ENCODE assay signal across 18 mouse cellular contexts in the genomic region with DNA sequence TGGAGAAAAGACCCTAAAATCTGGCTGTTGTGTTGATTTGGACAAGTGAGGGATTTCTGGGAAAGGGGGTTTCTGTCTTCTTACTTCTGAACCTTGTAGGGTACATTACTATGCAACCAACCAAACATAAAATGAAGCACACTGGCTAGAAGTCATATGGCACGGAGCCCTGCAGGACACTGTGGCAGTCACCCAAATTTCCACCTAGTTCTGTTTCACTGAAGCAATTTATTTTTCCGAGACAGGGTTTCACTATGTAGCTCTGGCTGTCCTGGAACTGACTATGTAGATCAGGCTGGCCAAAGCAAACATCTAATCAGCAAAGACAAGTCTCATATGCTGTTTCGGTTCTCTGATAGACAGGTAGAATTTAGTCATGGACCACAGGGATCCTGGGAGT. TPM values are rescaled to one million over a fixed set of nuclear protein-coding genes. Genes with fewer than 3 reads are reported as not detected.
DNase-seq lines count a peak whose midpoint lies in the region; ATAC-seq and TF ChIP-seq lines count a peak whose summit lies in the region.
"Had no signal": no experiment of that assay in that cellular context is flagged by ENCODE, and none has a peak within 500 bp of the region (broad histone marks: within the 10 kb centered on the region; RNA-seq: fewer than 3 reads in every experiment).

No protein-coding gene starts in this region.

- H3K27me3 ChIP-seq in kidney, adult 2 months (replicated peaks; ENCODE audit: control insufficient read depth, insufficient read depth, low read length) = no peaks in the 10 kb centered on the region
- no peaks in the 10 kb centered on the region for H3K27me3 ChIP-seq in kidney, embryonic 15.5 days

- no peak for TF ChIP-seq CTCF in kidney, adult 2 months (conservative IDR thresholded peaks at IDR 0.05; ENCODE audit: insufficient read depth, insufficient read length, low read depth, low read length)

- peak overlapping the region; percentile 12; the same call in 1 of the 2 replicates for H3K27ac ChIP-seq in kidney, adult 2 months (ENCODE audit: insufficient read depth, low read depth, low read length)
- H3K27ac ChIP-seq in kidney, embryonic 15.5 days = no peak overlapping the region
- H3K27ac ChIP-seq: hindbrain, embryonic 14.5 days; stomach, postnatal 0 days had no signal

- WGBS in kidney, adult 2 months = 54% methylated on average over 3 of the region's 3 CpGs
- 91% methylated on average over 3 of the region's 3 CpGs for WGBS in kidney, embryonic 15.5 days

- DNase-seq in cerebellum, adult 11-12 months = peak; percentile 48
- peak; percentile 82 for DNase-seq in kidney, adult 2 months
- peak; percentile 54 for DNase-seq in cerebellum, adult 9-11 months
- peak; percentile 53 to 57 for DNase-seq in heart, postnatal 36 days
- DNase-seq in natural killer cell, adult 2 months (ENCODE audit: low spot score in 2 of 2) = no peak
- no peak for DNase-seq in layer of hippocampus, adult 11-12 months (ENCODE audit: low spot score)
- DNase-seq: adrenal gland, postnatal 25 days; left cerebral cortex, postnatal 4 days; lung, embryonic 14.5 days had no signal

- H3K4me1 ChIP-seq in kidney, adult 2 months (ENCODE audit: control insufficient read depth, insufficient read depth, low read length) = no peaks in the 10 kb centered on the region
- H3K4me1 ChIP-seq in kidney, embryonic 15.5 days = peaks cover 4% of the 10 kb centered on the region; the same call in 1 of the 2 replicates

- H3K9ac ChIP-seq in kidney, embryonic 15.5 days = no peak overlapping the region
- H3K9ac ChIP-seq: hindbrain, embryonic 14.5 days; lung, embryonic 14.5 days had no signal

- no peak overlapping the region for H3K4me3 ChIP-seq in kidney, adult 2 months (ENCODE audit: insufficient read depth, low read depth, low read length)
- no peak overlapping the region for H3K4me3 ChIP-seq in kidney, embryonic 15.5 days (replicated peaks)
- H3K4me3 ChIP-seq: erythroblast, embryonic 14.5 days had no signal

- no peaks in the 10 kb centered on the region for H3K9me3 ChIP-seq in kidney, embryonic 15.5 days (replicated peaks)

- no peak for TF ChIP-seq POLR2A in kidney, adult 2 months (IDR thresholded peaks at IDR 0.05; ENCODE audit: low read depth, low read length)

- no peak for ATAC-seq in cerebellum, adult (ENCODE audit: insufficient number of reproducible peaks, low FRiP score, low TSS enrichment)
- ATAC-seq in kidney, embryonic 15.5 days (replicated peaks; ENCODE audit: low FRiP score) = no peak

- no peaks in the 10 kb centered on the region for H3K36me3 ChIP-seq in kidney, adult 2 months (ENCODE audit: control insufficient read depth, insufficient read depth, low read length)
- no peaks in the 10 kb centered on the region for H3K36me3 ChIP-seq in kidney, embryonic 15.5 days

- no peak overlapping the region for H3K4me2 ChIP-seq in kidney, embryonic 15.5 days
- H3K4me2 ChIP-seq: hindbrain, embryonic 14.5 days; lung, embryonic 14.5 days had no signal

- intact Hi-C loops in heart, postnatal 36 days (cut with DNase I) = no loop called here

RNA-seq across cellular contexts. Expression of a gene that starts 14.6 kb away (rescaled TPM):
- polyA plus RNA-seq in kidney, adult 2 months (2012; rRNA removed) = 18.3 and 23.6 TPM in 2 replicates
- 9.6 and 13.7 TPM in 2 replicates for polyA plus RNA-seq in kidney, embryonic 15.5 days (2015; fragmentation: Nextera tagmentation; extraction: Ambion mirVana)
- 10 to 100 TPM in 1 of 2 experiments, 1 to 10 TPM in 1; 9.2 to 10.5 TPM for total RNA-seq in heart, postnatal 36 days (2021)

RNA-seq across cellular contexts. Expression of a gene that starts 14.8 kb away (rescaled TPM):
- 25.4 and 27.4 TPM in 2 replicates for polyA plus RNA-seq in kidney, adult 2 months (2012; rRNA removed)
- polyA plus RNA-seq in kidney, embryonic 15.5 days (2015; fragmentation: Nextera tagmentation; extraction: Ambion mirVana) = 31.7 and 32.0 TPM in 2 replicates
- total RNA-seq in heart, postnatal 36 days (2021) = 10 to 100 TPM; 14.7 to 19.1 TPM

RNA-seq across cellular contexts. Expression of a gene that starts 29.6 kb away (rescaled TPM):
- polyA plus RNA-seq in kidney, adult 2 months (2012; rRNA removed) = not detected in 2 replicates
- 0.09 TPM in 1 of 2 replicates, not detected in the other for polyA plus RNA-seq in kidney, embryonic 15.5 days (2015; fragmentation: Nextera tagmentation; extraction: Ambion mirVana)
- under 1 TPM; 0.44 to 0.54 TPM for total RNA-seq in heart, postnatal 36 days (2021)
- total RNA-seq: adrenal gland, postnatal 25 days; left cerebral cortex, postnatal 4 days; megakaryocyte-erythroid progenitor cell, adult 5-6 weeks had no signal
- polyA plus RNA-seq: C2C12; lung, embryonic 14.5 days; stomach, postnatal 0 days had no signal

RNA-seq across cellular contexts. Expression of a gene that starts 39.4 kb away (rescaled TPM):
- polyA plus RNA-seq in kidney, adult 2 months (2012; rRNA removed) = 13.7 and 15.3 TPM in 2 replicates
- polyA plus RNA-seq in kidney, embryonic 15.5 days (2015; fragmentation: Nextera tagmentation; extraction: Ambion mirVana) = 32.6 and 34.4 TPM in 2 replicates
- total RNA-seq in heart, postnatal 36 days (2021) = 10 to 100 TPM in 1 of 2 experiments, 1 to 10 TPM in 1; 7.5 to 10.9 TPM

RNA-seq across cellular contexts. Expression of a gene that starts 43.7 kb away (rescaled TPM):
- polyA plus RNA-seq in kidney, adult 2 months (2012; rRNA removed) = not detected in 2 replicates
- 0.09 TPM in 1 of 2 replicates, not detected in the other for polyA plus RNA-seq in kidney, embryonic 15.5 days (2015; fragmentation: Nextera tagmentation; extraction: Ambion mirVana)
- not detected for total RNA-seq in heart, postnatal 36 days (2021)
- total RNA-seq: adrenal gland, postnatal 25 days; layer of hippocampus, adult 8-10 months; left cerebral cortex, postnatal 4 days; megakaryocyte-erythroid progenitor cell, adult 5-6 weeks had no signal
- polyA plus RNA-seq: cortical plate, adult 2 months; erythroblast, embryonic 14.5 days; hindbrain, embryonic 14.5 days; lung, embryonic 14.5 days had no signal

Comparison
In these comparisons a context has a peak if more than half of its experiments do, and no peak if none do; other contexts are left out.
1. DNase-seq: peak in cerebellum, adult 11-12 months (single experiment), kidney, adult 2 months (single experiment), cerebellum, adult 9-11 months (single experiment) and heart, postnatal 36 days (2 of 2); none in natural killer cell, adult 2 months (0 of 2) and layer of hippocampus, adult 11-12 months (single experiment).